Mouse (Mus musculus) CD4-positive helper T cell, adult 2 months (primary cell): Measurements from ENCODE around the gene Olfr1087.
"Not testable (repeated sequence)": the region's sequence is repeated elsewhere in the genome, so short reads cannot be mapped to it uniquely, and the experiment has no call there.

Experiments
- DNase-seq: peaks from one replicate; pipeline ENCODE4 v3.0.0-alpha.2; 2012; ENCODE audit warnings: low read depth, missing footprints, low spot score

The Olfr1087 gene

GRCm38 (mm10) chr2:86698295-86698694 lies at the start of gene Olfr1087:
Olfr1087 (minus strand) TSS chr2:86698395.
- no peak for DNase-seq

GRCm38 (mm10) chr2:86733601-86734000 lies 35.4 kb upstream of the Olfr1087 start, which contains the start of gene Olfr1089:
Olfr1089 (minus strand) TSS chr2:86733701.
- no peak for DNase-seq

GRCm38 (mm10) chr2:86679992-86680391 lies 18.2 kb downstream of the Olfr1087 start, which contains the start of gene Olfr1086:
Olfr1086 (minus strand) TSS chr2:86680092.
- DNase-seq, result no peak

GRCm38 (mm10) chr2:86661919-86662318 lies 36.3 kb downstream of the Olfr1087 start, which contains the start of gene Olfr1085:
Olfr1085 (minus strand) TSS chr2:86662019.
- DNase-seq, result no peak

- DNase-seq, result not testable (repeated sequence)
Measured at GRCm38 (mm10) chr2:86639625-86640024, 58.6 kb downstream of the Olfr1087 start, which contains the start of gene Olfr1084. Olfr1084 (minus strand) TSS chr2:86639725.
